Mouse (Mus musculus): Measurements from ENCODE around the gene Map10. TPM values are rescaled to one million over a fixed set of nuclear protein-coding genes. Genes with fewer than 3 reads are reported as not detected.

Map10 gene
- polyA plus RNA-seq, 1 experiment, result not detected

DNA sequence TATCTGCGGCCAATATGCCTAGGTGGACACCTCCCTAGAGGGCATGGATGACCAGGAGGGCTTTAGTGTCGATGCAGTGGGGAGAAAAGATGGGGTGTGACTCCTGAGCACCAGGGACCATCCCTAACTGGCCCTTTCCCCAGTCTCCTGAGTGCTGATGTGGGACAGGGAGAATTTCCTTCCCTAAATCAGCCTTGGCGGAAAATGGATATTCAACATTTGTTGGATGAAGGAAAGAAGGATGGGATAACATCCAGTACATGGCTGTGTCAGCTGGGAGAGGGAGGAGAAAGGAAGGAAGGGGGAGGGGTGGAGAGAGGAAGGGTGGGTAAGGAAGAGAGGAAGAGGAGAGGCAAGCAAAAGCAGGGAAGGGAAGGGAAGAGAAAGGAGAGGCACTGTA, 21.3 kb downstream of the Map10 start:
- no peak for TF ChIP-seq GATA1 (IDR thresholded peaks at IDR 0.05; ENCODE audit: low read length)

- no peak for TF ChIP-seq GATA1 (IDR thresholded peaks at IDR 0.05; ENCODE audit: low read length)
Measured at GRCm38 (mm10) chr8:125692447-125692846, 22.8 kb downstream of the Map10 start.

DNA sequence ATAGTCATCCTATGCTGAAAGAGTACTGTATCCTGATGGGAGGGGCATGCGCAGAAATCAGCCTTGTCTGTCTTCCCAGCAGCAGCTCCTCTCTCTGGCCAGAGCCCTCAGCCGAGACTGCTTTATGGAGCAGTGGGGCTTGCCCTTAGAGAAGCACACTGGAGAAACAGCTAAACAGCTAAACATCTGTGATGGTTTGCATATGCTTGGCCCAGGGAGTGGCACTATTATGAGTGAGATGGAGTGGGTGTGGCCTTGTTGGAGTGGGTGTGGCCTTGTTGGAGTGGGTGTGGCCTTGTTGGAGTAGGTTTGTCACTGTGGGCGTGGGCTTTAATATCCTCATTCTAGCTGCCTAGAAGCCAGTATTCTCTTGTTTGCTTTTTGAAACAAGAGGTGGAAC, 23.6 kb downstream of the Map10 start:
- no peak for TF ChIP-seq GATA1 (IDR thresholded peaks at IDR 0.05; ENCODE audit: low read length)

DNA sequence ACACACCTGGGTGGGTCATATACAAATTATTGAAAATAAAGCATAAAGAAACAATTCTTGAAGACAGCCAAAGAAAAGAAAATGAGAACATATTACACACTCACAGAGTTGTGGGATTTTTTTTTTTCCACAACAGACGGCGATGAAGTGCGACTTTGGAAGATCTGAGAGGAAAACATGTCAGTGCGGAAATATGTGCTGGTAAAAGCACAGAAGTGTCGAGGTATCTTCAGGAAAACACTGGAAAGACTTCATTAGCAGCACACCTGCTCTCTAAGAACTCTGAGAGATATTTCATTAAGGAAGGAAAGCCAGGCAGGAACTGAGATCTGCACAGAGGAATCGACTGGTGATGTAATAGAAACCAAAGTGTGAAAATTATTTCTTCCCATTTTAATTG, 26.3 kb downstream of the Map10 start:
- no peak for TF ChIP-seq GATA1 (IDR thresholded peaks at IDR 0.05; ENCODE audit: low read length)

DNA sequence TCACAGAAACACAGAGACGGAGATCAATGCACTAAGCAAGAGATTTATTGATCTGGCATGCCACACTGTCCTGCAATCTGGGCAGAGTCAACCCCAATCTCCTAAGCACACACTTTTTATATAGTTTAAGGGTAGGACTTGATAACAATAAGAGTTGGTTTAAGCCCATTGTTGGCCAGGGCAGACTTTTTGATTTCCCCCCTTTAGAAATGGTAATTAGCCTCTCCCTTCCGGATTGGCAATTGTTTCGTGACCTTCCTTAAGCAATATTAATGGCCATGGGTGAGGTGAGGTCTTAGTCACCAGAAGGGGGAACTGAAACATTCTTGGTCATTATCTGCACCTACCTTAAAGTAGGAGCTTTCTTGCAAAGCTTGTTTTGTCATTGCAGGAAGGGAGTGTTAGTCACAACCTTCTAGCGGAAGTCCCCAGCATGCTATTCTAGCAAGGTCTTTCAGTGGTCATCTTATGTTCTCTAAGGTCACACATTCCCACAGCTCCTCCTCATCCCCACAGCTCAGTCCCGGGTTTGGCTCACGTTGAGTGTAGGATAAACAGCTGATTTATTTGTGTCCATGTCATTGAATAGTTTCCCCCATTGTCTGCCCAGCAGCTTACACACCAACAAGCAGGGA, 29.9 kb downstream of the Map10 start:
- TF ChIP-seq GATA1 (IDR thresholded peaks at IDR 0.05; ENCODE audit: low read length), result no peak

DNA sequence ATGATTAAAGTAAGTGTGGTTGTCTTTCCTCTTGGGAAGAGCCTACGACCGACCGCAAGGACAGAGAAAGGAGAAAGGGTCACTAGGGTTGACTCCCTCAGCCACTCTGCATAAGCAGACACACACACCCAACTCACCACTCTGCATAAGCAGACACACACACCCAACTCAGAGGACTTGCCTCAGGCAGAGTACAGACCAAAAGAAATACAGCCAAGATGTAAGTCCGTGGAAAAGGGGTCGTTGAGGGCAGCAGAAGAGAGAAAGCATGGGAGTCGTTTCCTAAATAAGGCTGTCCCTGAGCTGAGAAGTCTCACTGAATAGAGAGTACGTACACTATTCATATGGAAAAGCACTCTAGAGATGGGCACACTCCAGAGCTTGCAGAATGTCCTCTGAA, 30.8 kb downstream of the Map10 start:
- TF ChIP-seq GATA1 (IDR thresholded peaks at IDR 0.05; ENCODE audit: low read length), result no peak

GRCm38 (mm10) chr8:125702868-125703473, 33.4 kb downstream of the Map10 start:
- no peak for TF ChIP-seq GATA1 (IDR thresholded peaks at IDR 0.05; ENCODE audit: low read length)

GRCm38 (mm10) chr8:125704434-125704833, 34.8 kb downstream of the Map10 start:
- no peak for TF ChIP-seq GATA1 (IDR thresholded peaks at IDR 0.05; ENCODE audit: low read length)

DNA sequence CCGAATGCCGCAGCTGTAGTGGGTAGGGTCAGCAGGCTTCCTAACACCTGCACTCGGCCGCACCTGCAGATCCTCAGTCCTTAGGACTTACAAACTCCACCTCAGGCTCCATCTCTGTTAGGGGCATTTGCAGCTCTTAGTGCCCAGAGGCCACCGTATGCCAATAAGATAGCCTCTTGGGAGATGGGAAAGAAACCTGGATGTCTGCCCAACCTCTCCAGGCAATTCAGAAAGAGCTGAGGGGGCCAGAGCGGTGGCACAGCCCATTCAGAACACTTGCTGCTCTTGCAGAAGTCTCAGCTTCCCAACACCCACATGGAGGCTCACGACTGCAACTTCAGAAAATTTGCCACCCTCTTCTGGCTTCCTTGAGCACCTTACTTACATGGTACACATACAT, 36.2 kb downstream of the Map10 start:
- TF ChIP-seq GATA1 (IDR thresholded peaks at IDR 0.05; ENCODE audit: low read length), result no peak

DNA sequence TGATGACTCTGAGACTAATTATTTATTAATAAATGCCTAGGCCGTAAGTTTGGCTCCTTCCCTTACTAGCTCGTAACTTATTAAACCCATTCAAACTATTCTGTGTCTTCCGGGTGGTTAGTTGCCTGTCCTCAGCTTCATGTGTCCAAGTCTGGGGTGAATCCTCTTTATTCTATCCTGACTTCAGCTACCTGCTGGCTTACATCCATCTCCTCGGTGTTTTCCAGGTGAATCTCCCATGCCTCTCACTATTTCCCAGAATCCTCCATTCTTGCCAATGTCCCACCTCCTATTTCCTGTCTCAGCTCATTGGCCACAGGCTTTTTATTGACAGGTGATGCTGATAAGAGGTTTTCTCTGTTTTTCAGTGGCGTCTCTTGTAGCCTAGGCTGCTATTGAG, 39.6 kb downstream of the Map10 start:
- no peak for TF ChIP-seq GATA1 (IDR thresholded peaks at IDR 0.05; ENCODE audit: low read length)

DNA sequence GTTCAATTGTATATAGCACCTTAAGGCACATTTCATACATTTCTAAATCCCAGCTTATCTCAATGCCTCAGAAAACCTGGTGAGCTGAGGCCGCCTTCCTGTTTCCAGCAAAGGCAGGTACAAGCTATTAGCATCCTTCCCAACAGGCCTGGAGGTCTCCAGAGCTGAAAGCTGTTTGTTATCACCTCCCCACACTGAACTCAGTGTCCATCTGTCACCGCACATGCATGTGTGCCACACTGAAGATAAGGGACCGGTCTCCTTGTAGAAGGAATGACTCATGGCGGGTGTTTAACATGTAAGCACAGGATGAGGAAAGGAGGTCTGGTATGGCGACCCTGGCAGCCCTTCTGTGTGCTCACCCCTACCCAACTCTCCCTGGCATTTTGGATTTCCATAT, 41.9 kb downstream of the Map10 start:
- TF ChIP-seq GATA1 (IDR thresholded peaks at IDR 0.05; ENCODE audit: low read length), result no peak

GRCm38 (mm10) chr8:125716211-125716610, 46.6 kb downstream of the Map10 start:
- no peak for TF ChIP-seq GATA1 (IDR thresholded peaks at IDR 0.05; ENCODE audit: low read length)

GRCm38 (mm10) chr8:125716613-125717012, 47.0 kb downstream of the Map10 start:
- no peak for TF ChIP-seq GATA1 (IDR thresholded peaks at IDR 0.05; ENCODE audit: low read length)

GRCm38 (mm10) chr8:125718914-125719313, 49.3 kb downstream of the Map10 start:
- TF ChIP-seq GATA1 (IDR thresholded peaks at IDR 0.05; ENCODE audit: low read length), result no peak

DNA sequence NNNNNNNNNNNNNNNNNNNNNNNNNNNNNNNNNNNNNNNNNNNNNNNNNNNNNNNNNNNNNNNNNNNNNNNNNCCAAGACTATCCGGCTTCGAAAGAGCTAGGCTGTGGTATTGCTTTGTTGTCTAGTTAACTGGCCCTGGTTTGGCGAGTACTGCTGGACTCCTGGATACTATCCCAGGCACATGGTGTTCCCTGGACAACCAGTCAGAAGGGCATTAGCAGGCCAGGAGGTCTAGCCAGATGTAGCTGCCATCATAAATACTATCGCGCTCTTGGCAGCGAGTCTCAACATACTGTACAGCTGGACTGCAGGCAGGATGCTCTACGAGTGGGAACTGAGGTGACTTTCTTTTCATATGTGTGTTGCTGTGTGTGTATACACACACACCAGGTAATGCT, 53.1 kb downstream of the Map10 start:
- TF ChIP-seq GATA1 (IDR thresholded peaks at IDR 0.05; ENCODE audit: low read length), result no peak

Other genes starting within 250 kb of the Map10 start
- not detected in 2 replicates for gene Sipa1l2, start 100.0 kb upstream of the Map10 start, polyA plus RNA-seq (2012)
- gene Ntpcr, start 60.1 kb downstream of the Map10 start, polyA plus RNA-seq (2012), result not detected in 2 replicates
- gene Pcnx2, start 228.5 kb downstream of the Map10 start, polyA plus RNA-seq (2012), result not detected in 2 replicates
- not detected in 2 replicates for gene Map3k21, start 240.6 kb downstream of the Map10 start, polyA plus RNA-seq (2012)